Mouse (Mus musculus) lung, postnatal 4 days (tissue): Measurements from ENCODE around the gene Lmx1a.

Experiments
- DNase-seq, 2 experiments: peaks; one replicate each; pipeline ENCODE4 v3.0.0; 2021

Gene Lmx1a

DNA sequence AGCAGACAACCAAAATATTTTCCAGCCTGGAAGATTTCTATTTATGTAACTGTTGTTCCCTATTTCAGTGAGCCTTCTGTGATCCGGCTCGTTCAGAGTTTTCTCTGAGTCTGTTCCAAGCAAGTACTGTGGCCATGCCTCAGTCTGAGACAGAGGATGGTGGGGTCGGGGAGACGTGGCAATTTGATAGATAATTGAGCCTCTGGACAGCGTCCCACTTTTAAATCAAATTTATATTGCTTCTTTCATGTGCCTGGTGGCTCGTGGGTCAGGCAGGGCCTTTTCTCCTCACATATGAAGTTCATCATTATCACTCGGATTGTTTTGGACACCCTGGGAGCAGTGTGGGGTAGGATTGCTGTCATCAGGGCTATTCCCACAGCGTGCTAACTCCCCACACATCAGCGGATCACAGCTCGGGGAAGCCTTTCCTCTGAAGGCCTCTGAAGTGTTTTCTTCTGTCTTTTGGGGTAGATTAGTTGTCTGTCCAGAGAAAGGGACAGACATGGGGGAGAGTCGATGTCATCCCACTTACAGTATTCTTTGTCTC lies 6.9 kb downstream of the Lmx1a start:
- DNase-seq = no peak

DNA sequence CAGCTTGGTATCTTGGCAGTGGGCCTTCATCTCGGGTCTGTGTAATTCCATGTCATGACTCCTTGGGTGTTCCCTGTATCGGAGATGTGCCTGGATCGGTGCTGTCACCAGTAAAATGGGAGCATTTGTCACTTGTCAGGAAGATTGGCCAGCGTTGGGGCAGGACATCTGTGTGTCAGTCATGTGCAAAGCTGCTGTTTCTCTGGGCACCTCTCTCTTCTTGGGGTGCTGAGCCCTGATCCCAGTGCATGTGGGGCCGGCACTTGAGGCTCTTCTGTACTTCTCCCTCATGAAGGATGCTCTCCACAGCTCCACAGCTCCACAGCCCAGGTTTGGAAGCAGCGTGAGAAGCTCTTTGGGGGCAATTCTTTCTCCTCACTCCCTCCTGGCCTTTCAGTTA lies 10.7 kb downstream of the Lmx1a start:
- no peak for DNase-seq

- no peak for DNase-seq
These were observed 11.2 kb downstream of the Lmx1a start for GRCm38 (mm10) chr1:167700221-167700620.

GRCm38 (mm10) chr1:167705527-167705926 lies 16.5 kb downstream of the Lmx1a start:
- DNase-seq = no peak

GRCm38 (mm10) chr1:167708761-167709160 lies 19.7 kb downstream of the Lmx1a start:
- no peak for DNase-seq

DNA sequence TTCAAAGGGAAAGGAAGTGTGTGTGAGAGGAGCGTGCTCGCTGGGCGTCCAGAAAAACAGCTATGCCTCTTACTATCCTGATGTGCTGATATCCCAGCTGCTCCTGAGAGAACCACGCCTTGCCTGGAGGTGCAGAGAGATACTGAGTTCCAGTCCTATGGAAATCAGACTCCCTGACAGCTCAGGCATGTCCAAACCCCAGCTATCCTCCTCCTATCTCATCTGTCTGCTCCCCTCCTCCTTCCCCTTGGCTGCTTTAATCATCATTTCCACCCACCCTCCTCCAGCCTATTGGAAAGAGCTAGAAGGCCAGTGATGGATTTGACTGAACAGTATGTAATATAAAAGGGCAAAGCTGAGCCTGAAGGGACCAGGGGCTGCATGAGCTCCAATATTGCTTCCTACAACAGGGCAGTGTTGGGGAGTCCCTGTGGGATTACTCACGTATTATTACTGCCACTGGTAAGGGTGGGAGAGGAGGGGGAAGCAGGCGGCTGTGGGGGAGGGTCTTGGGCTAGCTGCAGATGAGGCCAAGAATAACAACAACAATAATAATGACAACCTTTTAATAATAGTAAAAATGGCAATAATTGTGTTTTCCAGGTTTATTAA lies 26.8 kb downstream of the Lmx1a start:
- DNase-seq = no peak

- no peak for DNase-seq
These were observed 45.4 kb downstream of the Lmx1a start for GRCm38 (mm10) chr1:167734471-167734870.

DNA sequence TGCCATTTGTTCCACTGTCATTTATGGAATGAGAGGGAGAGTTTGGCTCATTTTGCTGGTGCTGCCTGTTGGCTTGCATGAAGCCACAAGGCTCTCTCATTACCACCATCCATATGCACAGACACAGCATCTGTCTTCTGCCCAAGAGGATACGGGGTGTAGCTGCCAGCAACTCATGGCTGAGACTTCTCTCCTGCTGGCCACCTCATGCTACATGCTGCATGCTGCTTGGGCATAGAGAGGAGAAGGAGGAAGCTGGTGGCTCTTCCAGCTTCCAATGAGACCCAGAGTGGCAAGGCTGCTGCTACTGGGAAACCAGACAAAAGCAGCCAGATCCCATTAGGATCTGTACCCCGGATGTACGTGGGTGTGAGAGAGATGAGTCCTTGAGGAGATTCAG lies 47.8 kb downstream of the Lmx1a start:
- DNase-seq = no peak

DNA sequence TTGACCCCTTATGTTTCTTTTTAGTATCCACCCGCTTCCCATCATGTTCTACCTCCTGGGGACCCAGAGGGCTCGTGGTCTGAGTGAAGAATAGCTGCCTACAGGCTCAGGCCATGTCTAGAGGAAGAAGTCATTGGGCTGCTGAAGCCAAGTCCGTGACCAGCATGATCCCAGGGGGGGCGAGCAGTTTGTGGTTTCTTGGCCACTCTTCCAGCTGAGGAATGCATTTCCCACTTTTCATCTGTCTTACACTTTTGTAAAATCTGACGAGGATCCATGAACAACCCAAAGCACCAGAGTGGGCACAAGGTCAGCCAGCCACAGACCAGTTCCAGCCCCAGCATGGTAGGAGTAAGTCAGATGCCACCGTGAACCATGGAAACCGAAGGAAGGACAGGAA lies 50.2 kb downstream of the Lmx1a start:
- DNase-seq = no peak

- no peak for DNase-seq
These were observed 57.6 kb downstream of the Lmx1a start for GRCm38 (mm10) chr1:167746676-167747075.

GRCm38 (mm10) chr1:167752661-167753060 lies 63.6 kb downstream of the Lmx1a start:
- peak; percentile 20 to 24 for DNase-seq

DNA sequence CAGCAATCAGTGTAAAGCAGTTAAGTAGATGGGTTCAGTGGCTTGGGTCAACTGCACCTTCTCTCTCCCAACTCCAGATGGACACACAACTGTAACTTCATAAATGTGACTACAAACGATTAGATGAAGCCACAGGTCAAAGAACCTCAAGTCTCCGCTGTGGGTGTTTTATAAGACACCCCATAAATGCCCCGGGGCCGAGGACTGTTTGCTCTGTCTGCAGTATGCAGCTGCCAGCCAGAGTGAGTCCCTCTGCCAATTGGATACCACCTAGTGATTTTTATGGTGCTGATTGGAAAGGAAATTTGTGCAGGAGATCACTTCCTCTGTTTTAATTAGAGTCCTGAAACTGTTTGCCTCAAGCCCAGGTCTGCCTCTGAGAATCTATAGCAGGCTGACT lies 65.0 kb downstream of the Lmx1a start:
- no peak for DNase-seq

DNA sequence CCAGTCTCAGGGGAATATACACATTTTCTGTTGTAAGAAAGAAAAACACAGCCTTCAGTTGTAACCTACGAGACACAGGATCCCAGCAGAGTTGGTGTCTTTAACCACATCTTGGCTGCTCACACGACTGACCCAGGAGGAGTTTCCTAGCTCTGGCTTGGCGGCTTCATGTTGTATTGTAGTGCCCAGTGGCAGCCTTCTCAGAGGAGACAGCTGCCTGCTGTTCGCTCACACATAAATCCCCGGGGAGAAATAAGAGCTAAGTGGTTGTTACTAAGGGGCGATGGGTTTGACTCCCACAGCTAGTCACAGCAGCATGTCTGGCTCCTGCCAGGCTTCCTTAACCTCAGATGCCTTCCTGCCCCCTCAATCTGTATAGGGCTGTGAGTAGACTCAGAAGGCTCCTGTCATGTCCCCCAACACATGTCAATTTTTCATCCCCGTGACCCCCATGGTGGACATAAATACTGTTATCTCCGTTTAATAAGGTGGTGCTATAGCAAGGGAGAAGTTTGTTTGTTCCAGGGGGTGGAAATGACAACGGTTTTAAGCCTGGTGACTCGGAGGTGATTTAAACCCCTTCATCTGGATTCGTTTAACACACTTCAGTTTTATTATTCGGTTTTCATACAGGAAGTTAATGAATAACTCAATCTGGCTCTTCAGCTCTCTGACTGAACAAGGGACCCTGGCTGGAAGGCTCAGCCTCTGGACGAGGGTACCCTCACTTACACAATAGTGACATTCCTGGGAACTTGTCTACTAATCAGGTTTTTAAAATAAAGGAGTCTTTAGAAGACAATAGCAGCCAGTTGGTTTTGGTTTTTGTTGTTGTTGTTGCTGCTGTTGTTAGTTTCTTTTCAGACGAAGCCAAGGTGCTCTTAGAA lies 65.8 kb downstream of the Lmx1a start:
- DNase-seq = peak in 1 of 2 experiments; percentile 36

DNA sequence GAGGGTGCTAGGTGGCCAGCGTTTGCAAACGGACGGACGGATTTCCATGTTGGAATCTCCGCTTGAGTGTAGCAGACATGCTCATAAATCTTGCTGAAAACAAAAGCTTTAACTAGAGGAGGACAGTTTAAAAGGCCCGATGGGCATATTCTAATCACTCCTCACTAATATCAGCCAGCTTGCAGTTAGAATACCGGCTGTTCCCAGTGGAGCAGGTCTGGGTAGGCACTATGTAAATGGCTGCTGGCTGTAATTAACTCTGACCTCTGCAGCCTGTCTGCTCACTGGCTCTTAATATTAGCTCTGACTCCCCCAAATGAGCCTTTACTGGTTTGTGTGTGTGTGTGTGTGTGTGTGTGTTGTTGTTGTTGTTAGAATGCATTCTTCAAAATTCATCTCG lies 69.2 kb downstream of the Lmx1a start:
- no peak for DNase-seq

- DNase-seq = no peak
These were observed 71.3 kb downstream of the Lmx1a start for GRCm38 (mm10) chr1:167760307-167760706.

DNA sequence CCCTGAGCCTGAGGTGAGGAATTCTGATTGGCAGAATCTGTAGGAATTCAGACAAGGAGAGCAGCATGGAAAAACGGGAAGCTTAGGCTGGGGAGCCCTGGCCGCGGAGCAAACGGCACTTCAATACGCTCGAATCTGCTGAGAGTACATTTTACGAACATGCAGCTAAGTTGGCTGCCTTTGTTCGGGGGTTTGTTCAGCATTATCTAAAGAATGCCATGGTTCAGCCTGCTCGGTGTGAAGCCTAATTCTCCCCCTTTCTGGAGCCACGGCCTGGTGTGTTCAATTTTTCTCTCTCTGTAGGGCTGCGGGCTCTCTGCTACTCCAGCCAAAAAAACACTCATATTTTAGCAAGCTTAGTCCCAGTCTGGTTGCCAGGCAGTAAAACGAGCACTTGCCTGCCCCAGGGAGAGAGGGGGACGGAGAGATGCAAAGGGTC lies 72.8 kb downstream of the Lmx1a start:
- DNase-seq = no peak

GRCm38 (mm10) chr1:167766619-167767018 lies 77.6 kb downstream of the Lmx1a start:
- no peak for DNase-seq

- DNase-seq = no peak
These were observed 81.4 kb downstream of the Lmx1a start for GRCm38 (mm10) chr1:167770457-167770856.

- no peak for DNase-seq
These were observed 90.9 kb downstream of the Lmx1a start for GRCm38 (mm10) chr1:167779766-167780488.

- DNase-seq = peak; percentile 67 to 70
These were observed 92.9 kb downstream of the Lmx1a start for GRCm38 (mm10) chr1:167781787-167782484.

GRCm38 (mm10) chr1:167784067-167784466 lies 95.0 kb downstream of the Lmx1a start:
- DNase-seq = no peak

- DNase-seq = no peak
These were observed 99.8 kb downstream of the Lmx1a start for GRCm38 (mm10) chr1:167788684-167789413.
